Mouse (Mus musculus) neutrophil, adult 5-6 weeks (primary cell): ENCODE measurements at regions not wholly inside any gene's neighbourhood (a gene's known extent, or its start where the extent isn't known, plus 50 kb on each side); places are given as distances from the start of the nearest gene placed in this dataset.

Source experiments
- ATAC-seq: fragments of 151-379, 151-347 bp; 2 replicates; pipeline ENCODE4 v1.8.0; 2017; ENCODE audit warnings: mild to moderate bottlenecking, moderate TSS enrichment; ENCODE audit not compliant: insufficient number of reproducible peaks, poor library complexity, low FRiP score, severe bottlenecking; ENCODE audit errors: extremely low read depth

GRCm38 (mm10) chr19:21036507-21037425, 82.8 kb upstream of the Tmc1 start:
- peak; percentile 53 for ATAC-seq

DNA sequence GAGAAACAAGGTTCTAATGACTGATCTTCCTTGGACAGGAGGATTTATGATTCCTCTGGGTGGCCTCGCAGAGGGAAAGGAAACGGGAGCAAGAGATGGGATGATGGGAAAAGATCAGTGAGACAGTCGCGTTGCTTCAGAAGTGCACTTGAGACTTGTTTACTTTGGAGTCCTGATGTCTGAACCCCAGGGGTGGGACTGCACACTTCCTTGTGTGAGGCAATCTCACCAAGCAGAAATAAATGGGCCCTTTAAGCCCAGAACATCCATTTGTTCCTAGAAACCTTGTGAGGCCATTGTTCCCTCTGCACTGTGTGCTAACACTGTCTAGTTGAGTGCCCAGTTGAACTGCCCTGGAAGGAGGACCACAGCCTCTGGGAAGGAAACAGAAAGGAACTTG, 81.5 kb upstream of the Tmc1 start:
- no peak for ATAC-seq

- ATAC-seq, result no peak
Observed at GRCm38 (mm10) chr19:21033991-21034390, 80.0 kb upstream of the Tmc1 start.

DNA sequence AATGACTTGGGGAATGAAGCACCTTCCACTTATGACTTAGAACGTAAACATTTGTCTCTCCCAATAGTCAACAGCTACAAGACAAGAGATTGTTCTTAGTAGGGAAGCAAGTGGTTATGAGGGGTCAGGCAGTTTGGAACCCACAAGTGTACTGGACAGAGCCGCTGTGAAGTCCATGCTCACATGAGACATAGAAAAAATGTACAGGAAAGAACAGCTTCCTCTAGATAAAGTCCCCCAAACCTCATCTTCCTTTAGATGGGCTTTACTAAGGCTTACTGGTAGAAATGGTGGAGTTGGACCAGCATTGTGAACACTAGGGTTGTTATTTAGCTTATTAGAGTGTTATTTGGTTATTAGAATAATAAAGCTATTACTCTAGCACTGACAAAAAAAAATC, 78.6 kb upstream of the Tmc1 start:
- ATAC-seq, result no peak

DNA sequence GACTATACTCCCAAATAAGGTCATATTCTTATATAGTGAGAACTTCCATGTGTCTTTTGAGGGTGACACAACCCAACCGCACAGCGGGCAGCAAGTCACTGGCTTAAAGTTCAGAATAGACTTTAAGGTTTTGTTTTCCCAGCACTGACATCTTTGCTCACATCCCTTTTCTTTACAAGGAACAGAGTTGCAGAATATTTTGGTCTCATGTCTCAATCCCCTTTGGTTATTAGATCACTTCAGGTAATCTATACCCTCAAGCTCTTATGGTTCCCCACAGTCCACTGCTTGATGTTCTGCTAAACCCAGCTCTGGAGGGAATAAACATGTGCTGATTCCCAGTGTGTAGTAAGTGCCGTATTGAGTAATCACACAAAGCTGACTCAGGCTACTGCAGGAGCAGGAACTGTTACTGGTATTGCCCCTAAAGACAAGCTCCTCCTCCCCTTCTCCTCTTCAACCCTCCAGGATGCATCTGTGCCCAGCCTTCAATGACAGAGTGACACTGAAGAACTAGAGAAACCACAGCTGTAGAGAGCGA, 77.8 kb upstream of the Tmc1 start:
- ATAC-seq, result peak; percentile 84

GRCm38 (mm10) chr19:21030971-21031370, 77.0 kb upstream of the Tmc1 start:
- ATAC-seq, result no peak

DNA sequence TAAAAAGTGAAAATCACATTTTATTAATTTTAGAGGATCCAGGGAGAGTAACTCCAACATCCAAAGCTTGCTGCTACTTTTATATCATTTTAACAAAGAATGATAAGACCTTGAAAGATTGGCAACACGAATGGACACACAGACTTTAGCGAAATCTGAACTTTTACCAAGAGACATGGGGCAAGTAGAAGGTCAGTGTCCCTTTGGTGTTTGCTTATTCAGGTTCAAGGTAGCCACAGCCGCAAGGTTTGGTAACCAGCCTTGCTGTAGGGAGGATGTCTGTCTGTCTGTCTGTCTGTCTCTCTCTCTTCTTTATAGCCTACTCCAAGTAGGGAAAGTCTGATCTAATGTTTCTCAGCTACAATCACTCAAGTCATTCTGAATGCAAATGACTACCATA, 75.0 kb upstream of the Tmc1 start:
- ATAC-seq, result no peak

- ATAC-seq, result no peak
Observed at GRCm38 (mm10) chr19:21012391-21012790, 58.4 kb upstream of the Tmc1 start.

- no peak for ATAC-seq
Observed at GRCm38 (mm10) chr19:21009607-21010006, 55.6 kb upstream of the Tmc1 start.

DNA sequence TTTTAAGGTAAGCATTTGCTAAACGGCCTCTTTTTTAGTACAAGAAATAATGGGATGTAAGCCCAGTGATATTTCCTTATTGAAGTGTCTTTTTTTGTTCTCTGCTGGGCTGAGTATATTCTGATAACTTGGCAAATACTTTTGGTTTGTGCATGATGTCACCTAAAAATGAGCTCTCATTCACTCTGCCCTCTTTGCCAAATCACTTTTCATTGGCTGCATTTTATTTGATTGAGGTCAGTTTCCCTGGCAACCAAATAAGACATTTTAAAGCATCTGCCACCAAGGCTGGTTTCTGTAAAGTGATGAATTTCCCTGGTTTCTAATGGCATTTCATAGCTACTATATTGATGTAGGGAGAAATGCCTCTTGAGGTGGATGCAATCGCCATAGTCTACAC, 50.4 kb upstream of the Tmc1 start:
- ATAC-seq, result no peak
